Mouse (Mus musculus) midbrain, postnatal 0 days (tissue): ENCODE results near the gene Fbxl19. TPM values are rescaled to one million over a fixed set of nuclear protein-coding genes. Genes with fewer than 3 reads are reported as not detected.
"Not testable (repeated sequence)": the region's sequence is repeated elsewhere in the genome, so short reads cannot be mapped to it uniquely, and the experiment has no call there.

Experiments used
- ATAC-seq: fragments of 200-750 bp; cut with Nextera tagmentation; 2 replicates; pipeline ENCODE4 v1.8.0; 2017; ENCODE audit warnings: moderate number of reproducible peaks, mild to moderate bottlenecking, moderate TSS enrichment, moderate library complexity; ENCODE audit not compliant: low FRiP score
- DNase-seq: peaks from one replicate; pipeline ENCODE4 v3.0.0-alpha.2; 2015; ENCODE audit warnings: low spot score
- H3K27ac ChIP-seq: fragments of 300-500 bp; sonication (generic); 2 replicates; pipeline ENCODE4 v1.5.1; 2014; ENCODE audit warnings: low read depth, mild to moderate bottlenecking, low read length, mixed read lengths
- H3K27me3 ChIP-seq: fragments of 300-500 bp; sonication (generic); 2 replicates; pipeline ENCODE4 v1.6.1; 2014; ENCODE audit warnings: low read length, control low read depth, mixed read lengths; ENCODE audit not compliant: insufficient read depth
- H3K36me3 ChIP-seq: fragments of 300-500 bp; sonication (generic); 2 replicates; pipeline ENCODE4 v1.6.1; 2014; ENCODE audit warnings: low read length, control low read depth, mixed read lengths; ENCODE audit not compliant: insufficient read depth
- H3K4me1 ChIP-seq: fragments of 300-500 bp; sonication (generic); 2 replicates; pipeline ENCODE4 v1.6.1; 2014; ENCODE audit warnings: mild to moderate bottlenecking, control low read depth, antibody characterized with exemption, low read length, mixed read lengths; ENCODE audit not compliant: insufficient read depth
- H3K4me2 ChIP-seq: fragments of 300-500 bp; sonication (generic); 2 replicates; pipeline ENCODE4 v1.6.1; 2014; ENCODE audit warnings: low read depth, mild to moderate bottlenecking, low read length, mixed read lengths; ENCODE audit not compliant: poor library complexity, severe bottlenecking
- H3K4me3 ChIP-seq: fragments of 300-500 bp; sonication (generic); 2 replicates; pipeline ENCODE4 v1.5.1; 2014; ENCODE audit warnings: low read depth, mild to moderate bottlenecking, low read length, moderate library complexity
- H3K9ac ChIP-seq: fragments of 300-500 bp; sonication (generic); replicated peaks from 2 replicates; pipeline ENCODE4 v1.6.1; 2014; ENCODE audit warnings: mild to moderate bottlenecking, low read length, moderate library complexity, mixed read lengths; ENCODE audit not compliant: poor library complexity, severe bottlenecking
- H3K9me3 ChIP-seq: fragments of 300-500 bp; sonication (generic); 2 replicates; pipeline ENCODE4 v1.6.1; 2016; ENCODE audit warnings: low read length, control low read depth
- CTCF ChIP-seq: IDR thresholded peaks from 2 replicates; pipeline ENCODE4 v1.5.1; 2016; ENCODE audit warnings: antibody characterized with exemption, mild to moderate bottlenecking
- WGBS: fragments of 180-500 bp; shearing (Covaris S2); extraction: QIAGEN DNeasy Blood & Tissue Kit; methylation state at CpG from one replicate; pipeline ENCODE4 v1.1.7; 2014; 5-methylcytosine and 5-hydroxymethylcytosine counted together
- polyA plus RNA-seq: library from polyadenylated mRNA; unstranded; fragments of >200 nt; fragmentation: Nextera tagmentation; extraction: Ambion mirVana; gene quantifications from 2 replicates; pipeline ENCODE4 v1.2.1, GENCODE M21; 2015
- total RNA-seq: library from RNA; depleted of rRNA; stranded (reverse); fragments of >200 nt; gene quantifications from 2 replicates; pipeline ENCODE4 v1.2.3, GENCODE M21; 2014

Fbxl19 gene
- total and polyA plus RNA-seq, 2 experiments from 2014 or later = 8.3 to 221 TPM

DNA sequence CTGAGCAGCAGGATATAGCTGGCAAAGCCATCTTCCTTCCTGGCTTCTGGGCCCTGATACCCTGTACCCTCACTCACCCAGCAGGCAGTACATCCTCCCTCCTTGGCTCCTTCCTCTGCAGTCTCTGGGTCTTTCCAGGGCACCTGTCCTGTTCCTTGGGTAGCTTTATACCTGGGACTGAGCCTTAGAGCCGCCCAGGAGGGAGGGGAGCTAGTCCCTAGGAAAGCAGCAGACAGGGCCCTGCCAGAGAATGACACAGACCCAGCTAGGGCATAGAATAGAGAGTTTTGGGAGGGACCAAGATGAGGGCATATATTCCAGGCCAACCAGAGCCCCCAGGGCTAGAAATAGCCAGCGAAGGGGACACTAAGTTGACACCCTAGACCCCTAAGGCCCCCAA, 18.9 kb upstream of the Fbxl19 start:
- H3K4me3 ChIP-seq = no peak overlapping the region
- DNase-seq (no peak), ATAC-seq (no peak)
- no peaks in the 10 kb centered on the region for H3K4me1 ChIP-seq
- no peaks in the 10 kb centered on the region for H3K27me3 ChIP-seq
- no peak overlapping the region for H3K4me2 ChIP-seq
- no peaks in the 10 kb centered on the region for H3K9me3 ChIP-seq
- 36% methylated on average over 2 of the region's 2 CpGs for WGBS
- no peak overlapping the region for H3K9ac ChIP-seq
- no peak for TF ChIP-seq CTCF
- H3K36me3 ChIP-seq = no peaks in the 10 kb centered on the region
- H3K27ac ChIP-seq = no peak overlapping the region

GRCm38 (mm10) chr7:127725924-127726323, 18.4 kb upstream of the Fbxl19 start:
- no peaks in the 10 kb centered on the region for H3K27me3 ChIP-seq
- no peak overlapping the region for H3K27ac ChIP-seq
- no peak for TF ChIP-seq CTCF
- no peak overlapping the region for H3K9ac ChIP-seq
- no peaks in the 10 kb centered on the region for H3K36me3 ChIP-seq
- no peaks in the 10 kb centered on the region for H3K4me1 ChIP-seq
- no peak for DNase-seq
- 51% methylated on average over 6 of the region's 6 CpGs for WGBS
- ATAC-seq = no peak
- no peaks in the 10 kb centered on the region for H3K9me3 ChIP-seq
- no peak overlapping the region for H3K4me2 ChIP-seq
- no peak overlapping the region for H3K4me3 ChIP-seq

DNA sequence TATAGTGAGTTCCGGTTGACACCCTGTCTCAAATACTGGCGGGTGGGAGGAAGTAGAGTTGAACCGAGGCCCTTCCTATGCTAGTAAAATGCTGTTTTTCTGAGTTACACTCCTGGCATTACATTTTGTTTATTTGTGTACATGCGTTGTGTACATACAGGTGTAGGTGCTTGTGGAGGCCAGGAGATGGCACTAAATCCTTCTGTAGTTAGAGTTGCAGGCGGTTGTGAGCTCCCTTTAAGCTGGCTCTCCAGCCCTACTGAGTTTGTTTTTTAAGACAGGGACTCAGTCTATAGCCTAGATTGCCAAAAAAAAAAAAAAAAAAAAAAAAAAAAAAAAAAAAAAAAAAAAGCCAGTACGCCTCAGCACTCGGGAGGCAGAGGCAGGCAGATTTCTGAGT, 16.4 kb upstream of the Fbxl19 start:
- ATAC-seq = no peak
- WGBS = 88% methylated on average over 7 of the region's 7 CpGs

DNA sequence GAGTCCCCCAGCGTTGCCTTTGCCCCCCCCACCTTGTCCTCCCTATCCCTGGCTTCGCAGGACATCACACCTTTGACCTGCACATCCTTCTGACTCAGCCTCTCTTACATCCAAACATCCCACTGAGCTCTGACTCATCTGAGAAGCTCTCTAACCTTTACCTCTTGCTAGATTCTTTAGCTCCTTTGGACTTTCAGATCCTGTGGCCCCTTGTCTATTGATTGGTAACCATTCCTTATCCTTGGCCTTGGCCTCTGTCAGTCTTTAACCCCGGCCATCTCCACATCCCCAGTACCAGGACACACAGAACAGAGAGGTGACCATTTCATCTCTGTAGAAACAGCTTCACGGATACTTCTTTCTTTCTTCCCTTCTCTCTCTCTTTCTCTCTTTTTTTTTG, 14.2 kb upstream of the Fbxl19 start:
- no peak overlapping the region for H3K9ac ChIP-seq
- DNase-seq (no peak), ATAC-seq (no peak)
- H3K4me1 ChIP-seq = no peaks in the 10 kb centered on the region
- H3K27me3 ChIP-seq = no peaks in the 10 kb centered on the region
- no peaks in the 10 kb centered on the region for H3K9me3 ChIP-seq
- H3K36me3 ChIP-seq = no peaks in the 10 kb centered on the region
- TF ChIP-seq CTCF = no peak
- no peak overlapping the region for H3K4me3 ChIP-seq
- no peak overlapping the region for H3K27ac ChIP-seq
- H3K4me2 ChIP-seq = no peak overlapping the region
- WGBS = 70% methylated on average over 4 of the region's 4 CpGs

More for the DNA sequence above, 16.4 kb upstream of the Fbxl19 start:
- DNase-seq = no peak
- Histone ChIP-seq H3K27me3 (no peaks in the 10 kb centered on the region), H3K4me1 (no peaks in the 10 kb centered on the region), H3K27ac (no peak overlapping the region), H3K9ac (no peak overlapping the region), H3K9me3 (no peaks in the 10 kb centered on the region), H3K36me3 (no peaks in the 10 kb centered on the region), H3K4me3 (no peak overlapping the region), H3K4me2 (no peak overlapping the region)
- TF ChIP-seq CTCF = no peak

GRCm38 (mm10) chr7:127732066-127732465, 12.3 kb upstream of the Fbxl19 start, which contains the start of gene Ctf2:
Gene Ctf2 (minus strand): TSS chr7:127732166.
- ATAC-seq, H3K4me2 ChIP-seq, H3K9me3 ChIP-seq, H3K27me3 ChIP-seq, H3K9ac ChIP-seq, H3K36me3 ChIP-seq, DNase-seq, H3K4me1 ChIP-seq, H3K27ac ChIP-seq, H3K4me3 ChIP-seq: not testable (repeated sequence)
- no CpG with 5 or more reads among the region's 5 CpGs for WGBS

- no peak for TF ChIP-seq CTCF
- peak overlapping the region; percentile 44; the same call in 1 of the 2 replicates for H3K9ac ChIP-seq
- H3K27me3 ChIP-seq = no peaks in the 10 kb centered on the region
- peak overlapping the region; percentile 82 for H3K27ac ChIP-seq
- DNase-seq = peak; percentile 99
- WGBS = under 1% methylated on average over 19 of the region's 19 CpGs
- no peaks in the 10 kb centered on the region for H3K9me3 ChIP-seq
- peak overlapping the region; percentile 86 for H3K4me3 ChIP-seq
- H3K4me2 ChIP-seq = peak overlapping the region; percentile 54
- peaks cover 17% of the 10 kb centered on the region for H3K36me3 ChIP-seq
- no peaks in the 10 kb centered on the region for H3K4me1 ChIP-seq
- ATAC-seq = peak; percentile 89
These were observed 908 bp downstream of the Fbxl19 start for GRCm38 (mm10) chr7:127745251-127745651.
